Mouse (Mus musculus): ENCODE measurements at regions not wholly inside any gene's neighbourhood (a gene's known extent, or its start where the extent isn't known, plus 50 kb on each side); places are given as distances from the start of the nearest gene placed in this dataset.

DNA sequence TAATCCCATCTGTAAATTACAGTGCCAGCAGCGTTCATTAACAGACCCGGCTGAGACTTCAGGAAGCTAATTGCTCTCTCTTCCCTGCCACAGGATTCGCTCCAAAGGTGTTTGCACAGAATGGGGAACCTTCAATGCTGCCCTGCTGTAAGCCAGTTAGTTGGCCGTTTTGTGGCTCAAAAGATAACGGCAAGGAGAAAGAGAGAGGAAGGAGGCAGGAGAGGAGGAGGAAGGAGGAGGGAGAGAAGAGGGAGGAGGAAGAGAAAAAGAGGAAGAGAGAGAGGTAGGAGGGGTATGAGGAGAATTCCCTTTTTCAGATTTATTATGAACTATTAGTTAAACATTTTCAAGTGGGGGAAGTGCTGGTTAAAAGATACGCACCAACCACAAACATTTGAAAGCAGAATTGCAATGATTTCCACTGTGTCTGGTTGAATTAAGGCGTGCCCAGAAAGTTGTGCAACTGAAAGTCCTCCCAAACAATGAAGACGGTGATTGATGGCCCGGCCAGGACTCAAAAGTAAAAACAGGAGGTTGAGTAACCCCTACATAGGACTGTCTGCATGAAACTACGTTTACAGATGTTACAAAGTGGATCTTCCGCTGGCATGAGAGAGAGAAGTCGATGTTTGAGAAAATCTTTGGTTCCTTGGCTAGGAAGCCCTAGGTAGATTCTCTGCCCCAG, 273.6 kb downstream of the Mreg start:
- no peak for TF ChIP-seq CTCF (IDR thresholded peaks at IDR 0.05)
- H3K27ac ChIP-seq: no peak overlapping the region
- intact Hi-C loops (cut with DNase I): no loop called here
- DNase-seq (ENCODE audit: extremely low spot score in 1 of 2, low spot score in 2 of 2): no peak
- no peak overlapping the region for H3K4me3 ChIP-seq

DNA sequence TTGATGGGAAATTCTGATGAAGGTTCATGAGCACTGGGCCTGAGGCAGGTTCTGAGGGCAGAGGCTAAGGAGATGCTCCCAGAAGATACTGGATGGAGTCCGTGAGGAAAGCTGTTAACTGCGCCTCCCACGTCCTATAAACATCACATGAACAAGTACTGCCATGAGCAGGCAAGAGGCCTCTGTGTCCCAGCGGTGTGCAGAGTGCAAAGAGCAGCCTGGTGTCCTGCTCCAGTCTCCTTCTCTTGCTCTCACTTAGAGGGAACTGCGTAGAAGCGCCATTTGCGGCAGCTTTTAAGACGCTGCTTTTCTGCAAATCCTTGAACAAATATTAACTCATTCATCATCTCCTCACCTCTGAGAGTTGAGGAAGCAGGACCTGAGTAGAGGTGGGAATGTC, 274.2 kb downstream of the Mreg start:
- Histone ChIP-seq H3K27ac (no peak overlapping the region), H3K4me3 (no peak overlapping the region)
- no peak for TF ChIP-seq CTCF (IDR thresholded peaks at IDR 0.05)
- no peak for DNase-seq (ENCODE audit: extremely low spot score in 1 of 2, low spot score in 2 of 2)
- intact Hi-C loops (cut with DNase I): no loop called here

DNA sequence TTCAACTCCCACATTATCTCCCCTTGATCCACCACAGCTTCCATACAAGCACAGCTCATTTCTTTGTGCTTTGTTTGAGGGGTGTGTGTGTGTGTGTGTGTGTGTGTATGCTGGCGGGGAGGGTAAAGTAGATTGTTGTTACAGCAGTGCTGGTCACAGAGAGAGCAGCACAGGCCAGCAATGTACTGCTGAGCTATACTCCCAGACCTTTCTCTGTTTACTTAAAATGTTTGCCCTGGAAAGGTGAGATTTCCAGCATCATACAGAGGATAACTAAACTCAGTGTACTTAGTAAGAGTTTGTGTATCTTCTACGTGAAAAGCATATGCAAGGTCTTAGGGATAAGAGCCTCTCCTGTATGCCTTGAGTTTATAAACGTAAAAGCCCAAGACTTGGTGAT, 274.9 kb downstream of the Mreg start:
- no peak for DNase-seq (ENCODE audit: extremely low spot score in 1 of 2, low spot score in 2 of 2)
- Histone ChIP-seq H3K27ac (no peak overlapping the region), H3K4me3 (no peak overlapping the region)
- intact Hi-C loops (cut with DNase I): no loop called here
- no peak for TF ChIP-seq CTCF (IDR thresholded peaks at IDR 0.05)

DNA sequence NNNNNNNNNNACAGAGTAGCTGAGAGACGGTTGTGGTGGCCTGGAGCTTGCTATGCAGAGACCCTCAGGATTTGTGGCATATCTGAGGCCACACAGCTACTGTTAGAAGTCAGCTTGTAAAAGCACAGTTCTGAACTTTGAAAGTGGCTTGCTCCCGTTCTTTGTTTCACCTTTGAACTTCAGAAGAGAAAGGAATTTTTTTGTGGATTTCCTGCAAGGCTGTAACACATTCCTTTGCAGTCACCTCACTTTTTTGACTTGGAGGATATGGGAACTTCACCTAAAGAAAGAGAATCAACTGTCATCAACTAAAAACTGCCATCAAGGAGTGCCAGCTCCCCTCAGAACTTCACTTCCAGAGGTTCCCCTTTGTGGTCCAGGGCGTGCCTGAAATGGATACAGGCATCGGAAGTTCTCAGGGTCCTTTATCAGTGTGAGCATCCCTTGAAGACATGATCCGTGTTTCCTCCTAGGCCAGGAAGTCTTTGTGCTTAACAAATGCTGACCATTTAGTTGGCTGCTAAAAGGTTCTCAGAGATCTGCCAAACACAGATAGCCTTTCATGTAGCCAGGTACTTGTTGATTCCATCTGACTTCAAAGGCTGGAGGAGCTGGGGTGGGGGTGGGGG, 275.5 kb downstream of the Mreg start:
- TF ChIP-seq CTCF (IDR thresholded peaks at IDR 0.05): no peak
- DNase-seq (ENCODE audit: extremely low spot score in 1 of 2, low spot score in 2 of 2): no peak
- H3K27ac ChIP-seq: no peak overlapping the region
- H3K4me3 ChIP-seq: no peak overlapping the region
- intact Hi-C loops (cut with DNase I): no loop called here

DNA sequence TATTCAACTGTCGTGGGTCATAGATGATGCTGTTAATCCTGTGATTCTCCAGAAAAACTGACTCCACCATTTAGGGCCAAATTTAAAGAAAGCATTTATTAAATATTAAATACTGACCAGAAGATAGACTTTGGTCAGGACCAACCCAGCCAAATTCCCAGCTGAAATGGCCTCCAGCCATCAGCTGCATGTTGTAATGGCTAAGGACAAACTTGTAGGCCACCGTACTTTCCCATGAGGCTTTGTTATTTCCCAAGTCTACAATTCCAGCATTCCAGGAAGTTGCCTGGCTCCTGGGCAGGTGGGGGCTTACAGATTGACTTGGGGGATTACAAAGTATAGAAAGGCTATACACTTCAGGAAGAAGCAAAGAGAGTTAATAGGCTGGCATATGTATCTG, 272.5 kb upstream of the Fn1 start:
- intact Hi-C loops (cut with DNase I): no loop called here
- TF ChIP-seq CTCF (IDR thresholded peaks at IDR 0.05): no peak
- H3K27ac ChIP-seq: no peak overlapping the region
- no peak overlapping the region for H3K4me3 ChIP-seq
- no peak for DNase-seq (ENCODE audit: extremely low spot score in 1 of 2, low spot score in 2 of 2)

DNA sequence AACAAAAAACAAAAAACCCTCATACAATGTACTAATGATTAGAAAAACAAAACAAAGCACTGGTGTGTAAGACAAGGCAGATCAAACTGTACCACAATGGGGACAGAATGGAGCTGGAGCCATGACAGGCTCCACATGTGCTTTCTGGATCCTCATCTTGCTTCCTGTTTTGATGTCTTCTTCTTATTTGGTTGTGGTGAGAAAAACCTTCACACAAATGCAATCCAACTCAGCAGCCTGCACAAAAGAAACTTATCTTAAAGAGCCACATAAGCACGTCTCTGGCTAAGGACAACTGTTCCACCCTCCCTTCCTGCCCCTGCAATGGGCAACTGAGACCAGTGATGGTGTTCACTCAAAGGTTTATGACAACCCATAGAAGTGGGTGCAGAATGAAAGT, 271.9 kb upstream of the Fn1 start:
- Histone ChIP-seq H3K27ac (no peak overlapping the region), H3K4me3 (no peak overlapping the region)
- no peak for DNase-seq (ENCODE audit: extremely low spot score in 1 of 2, low spot score in 2 of 2)
- intact Hi-C loops (cut with DNase I): no loop called here
- TF ChIP-seq CTCF (IDR thresholded peaks at IDR 0.05): no peak

DNA sequence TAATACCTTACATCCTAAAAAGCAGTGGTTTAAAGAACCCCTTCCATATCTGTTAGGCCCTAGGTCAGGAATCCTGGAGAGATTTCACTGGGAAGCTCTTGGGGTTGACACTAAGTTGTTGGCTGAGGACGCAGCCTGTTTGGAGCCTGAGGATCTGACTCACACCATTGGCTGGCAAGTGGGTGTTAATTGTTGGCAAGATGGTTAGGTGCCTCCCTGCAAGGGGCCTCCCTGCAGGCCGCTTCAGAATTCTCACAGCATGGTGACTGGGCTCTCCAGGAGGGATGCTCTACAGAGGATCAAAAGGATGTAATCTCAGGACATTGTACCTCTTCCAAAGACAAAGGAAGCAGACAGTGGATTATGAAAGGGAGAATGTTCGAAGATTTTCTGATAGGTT, 270.7 kb upstream of the Fn1 start:
- no peak for TF ChIP-seq CTCF (IDR thresholded peaks at IDR 0.05)
- intact Hi-C loops (cut with DNase I): no loop called here
- Histone ChIP-seq H3K27ac (no peak overlapping the region), H3K4me3 (no peak overlapping the region)
- DNase-seq (ENCODE audit: extremely low spot score in 1 of 2, low spot score in 2 of 2): no peak

DNA sequence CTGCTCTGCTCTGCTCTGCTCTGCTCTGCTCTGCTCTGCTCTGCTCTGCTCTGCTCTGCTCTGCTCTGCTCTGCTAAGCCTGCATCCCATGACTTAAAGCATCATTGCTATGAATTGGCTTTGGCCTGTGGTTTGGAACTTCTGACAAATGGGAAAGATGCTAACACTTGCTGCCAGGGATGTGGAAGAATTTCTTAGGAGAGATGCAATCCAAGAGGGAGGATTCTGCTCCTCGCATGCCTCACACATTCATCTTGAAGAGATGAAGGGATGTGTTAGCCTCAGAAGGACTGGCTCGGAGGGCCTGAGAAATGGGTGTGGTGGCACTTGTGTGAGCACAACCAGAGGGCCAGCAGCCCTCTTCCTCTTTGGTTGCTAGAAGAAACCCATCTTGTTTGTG, 268.5 kb upstream of the Fn1 start:
- no peak for TF ChIP-seq CTCF (IDR thresholded peaks at IDR 0.05)
- Histone ChIP-seq H3K27ac (no peak overlapping the region), H3K4me3 (no peak overlapping the region)
- intact Hi-C loops (cut with DNase I): no loop called here
- no peak for DNase-seq (ENCODE audit: extremely low spot score in 1 of 2, low spot score in 2 of 2)

DNA sequence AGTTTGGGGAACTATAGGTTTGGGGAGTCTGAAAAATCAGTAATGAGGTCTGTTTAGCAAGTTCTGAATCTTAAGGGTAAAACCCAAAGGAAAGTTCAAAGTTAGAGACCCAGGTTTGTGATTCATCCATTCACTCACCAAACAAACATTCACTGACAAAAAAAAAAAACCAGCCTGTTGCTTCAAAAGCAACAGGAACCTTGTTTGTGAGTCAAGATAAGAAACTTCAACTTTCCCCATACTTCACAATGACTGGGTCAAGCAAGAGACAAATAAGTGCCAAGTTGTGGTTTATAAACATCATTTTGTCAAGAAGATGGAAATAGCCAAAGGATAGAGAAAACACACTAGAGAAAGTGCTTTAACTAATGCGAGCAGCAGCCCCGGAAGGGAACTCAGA, 266.9 kb upstream of the Fn1 start:
- TF ChIP-seq CTCF (IDR thresholded peaks at IDR 0.05): no peak

DNA sequence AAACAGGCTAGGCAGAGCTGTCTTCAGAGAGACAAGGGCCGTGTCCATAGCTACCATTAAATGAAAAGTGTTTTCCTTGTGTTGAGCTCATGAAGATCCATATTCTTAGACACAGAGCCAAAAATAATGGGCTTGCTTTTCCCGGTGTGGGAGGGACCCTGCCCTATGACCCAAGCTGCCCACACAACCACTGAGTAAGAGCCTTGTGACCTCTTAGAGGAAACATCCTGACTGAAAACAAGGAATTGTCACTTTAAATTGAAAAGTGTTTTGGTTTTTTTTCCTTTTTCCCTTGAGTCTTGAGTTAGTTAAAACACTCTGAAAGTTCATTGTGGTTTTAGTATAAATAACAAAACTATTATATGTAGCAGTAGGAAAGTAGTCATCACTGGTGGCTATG, 264.0 kb upstream of the Fn1 start:
- Histone ChIP-seq H3K4me3 (no peak overlapping the region), H3K27ac (no peak overlapping the region)
- DNase-seq (ENCODE audit: extremely low spot score in 1 of 2, low spot score in 2 of 2): no peak
- intact Hi-C loops (cut with DNase I): no loop called here
- no peak for TF ChIP-seq CTCF (IDR thresholded peaks at IDR 0.05)

More for the DNA sequence above, 266.9 kb upstream of the Fn1 start:
- DNase-seq (ENCODE audit: extremely low spot score in 1 of 2, low spot score in 2 of 2): no peak
- Histone ChIP-seq H3K27ac (no peak overlapping the region), H3K4me3 (no peak overlapping the region)
- intact Hi-C loops (cut with DNase I): no loop called here

DNA sequence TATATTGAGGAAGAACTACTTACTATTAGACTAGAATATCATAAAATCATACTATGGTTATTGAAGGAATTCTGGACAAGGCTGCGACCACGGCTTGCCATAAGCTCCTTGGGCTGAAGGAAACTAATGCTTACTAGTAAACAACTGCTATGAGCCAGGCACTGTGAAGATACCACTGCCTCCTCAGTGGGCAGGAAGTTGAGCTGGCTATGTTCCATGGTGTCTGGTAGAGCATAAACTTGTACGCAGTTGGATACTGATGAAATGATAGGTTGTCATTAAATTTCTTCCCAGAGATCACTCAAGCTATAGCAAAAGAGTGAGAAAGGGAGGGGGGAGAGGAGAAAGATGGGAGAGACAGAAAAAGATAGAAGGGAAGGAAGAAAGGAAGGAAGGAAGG, 261.4 kb upstream of the Fn1 start:
- intact Hi-C loops (cut with DNase I): no loop called here
- Histone ChIP-seq H3K4me3 (no peak overlapping the region), H3K27ac (no peak overlapping the region)
- no peak for DNase-seq (ENCODE audit: extremely low spot score in 1 of 2, low spot score in 2 of 2)
- no peak for TF ChIP-seq CTCF (IDR thresholded peaks at IDR 0.05)

DNA sequence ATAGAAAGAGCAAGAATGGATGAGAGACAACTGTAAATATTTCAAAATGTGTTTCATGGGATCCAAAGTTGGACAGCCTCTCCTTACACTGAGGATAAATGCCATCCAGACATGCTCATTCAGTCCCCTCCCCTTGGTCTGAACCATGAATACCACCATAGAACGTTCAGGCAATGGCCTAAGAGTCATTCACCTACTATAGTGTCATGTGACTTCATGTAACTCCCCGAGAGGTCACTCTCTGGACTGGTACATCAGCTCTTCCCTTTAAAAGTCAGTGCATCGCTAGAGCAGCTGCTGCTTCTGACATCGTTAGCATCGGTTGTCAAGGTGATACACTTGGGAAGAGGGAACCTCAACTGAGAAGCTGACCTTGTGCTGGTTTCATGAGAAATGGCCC, 260.2 kb upstream of the Fn1 start:
- Histone ChIP-seq H3K27ac (no peak overlapping the region), H3K4me3 (no peak overlapping the region)
- DNase-seq (ENCODE audit: extremely low spot score in 1 of 2, low spot score in 2 of 2): no peak
- intact Hi-C loops (cut with DNase I): no loop called here
- TF ChIP-seq CTCF (IDR thresholded peaks at IDR 0.05): no peak

DNA sequence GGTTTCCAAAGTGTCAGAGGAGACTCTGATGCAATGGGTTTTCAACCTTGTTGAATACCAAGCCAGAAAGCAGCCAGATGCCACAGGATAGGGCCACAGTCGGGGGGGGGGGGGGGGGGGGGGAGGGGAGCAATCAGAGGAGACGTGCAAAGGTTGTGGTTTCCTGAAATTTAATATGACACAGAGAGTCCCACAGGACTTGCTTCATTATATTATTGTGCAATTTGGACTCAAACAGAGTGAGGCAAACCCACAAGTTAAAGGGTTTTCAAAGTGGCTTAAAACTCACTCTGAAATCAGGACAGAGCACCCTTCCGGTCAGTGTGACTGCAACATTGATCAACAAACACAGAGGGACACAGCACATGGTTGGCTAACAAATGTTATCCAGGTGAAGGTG, 259.4 kb upstream of the Fn1 start:
- intact Hi-C loops (cut with DNase I): no loop called here
- no peak for TF ChIP-seq CTCF (IDR thresholded peaks at IDR 0.05)
- H3K4me3 ChIP-seq: no peak overlapping the region
- no peak for DNase-seq (ENCODE audit: extremely low spot score in 1 of 2, low spot score in 2 of 2)
- no peak overlapping the region for H3K27ac ChIP-seq
